Mouse (Mus musculus) limb, embryonic 10.5 days (tissue): Measurements from ENCODE around the gene Adcy2. TPM values are rescaled to one million over a fixed set of nuclear protein-coding genes. Genes with fewer than 3 reads are reported as not detected.

Experiments
- DNase-seq: peaks from one replicate; pipeline ENCODE4 v3.0.0-alpha.2; 2017; ENCODE audit warnings: low spot score
- H3K27ac ChIP-seq: fragments of 300-500 bp; sonication (generic); 2 replicates; pipeline ENCODE4 v1.5.1; 2016; ENCODE audit warnings: mild to moderate bottlenecking
- H3K27me3 ChIP-seq: fragments of 300-500 bp; sonication (generic); 2 replicates; pipeline ENCODE4 v1.6.1; 2016; ENCODE audit warnings: low read depth, mild to moderate bottlenecking; ENCODE audit not compliant: poor library complexity, severe bottlenecking
- H3K36me3 ChIP-seq: fragments of 300-500 bp; sonication (generic); 2 replicates; pipeline ENCODE4 v1.6.1; 2016; ENCODE audit warnings: mild to moderate bottlenecking, moderate library complexity
- H3K4me1 ChIP-seq: fragments of 300-500 bp; sonication (generic); 2 replicates; pipeline ENCODE4 v1.6.1; 2016
- H3K4me3 ChIP-seq: fragments of 300-500 bp; sonication (generic); 2 replicates; pipeline ENCODE4 v1.5.1; 2016; ENCODE audit warnings: mild to moderate bottlenecking, moderate library complexity
- H3K9me3 ChIP-seq: fragments of 300-500 bp; sonication (generic); replicated peaks from 2 replicates; pipeline ENCODE4 v1.6.1; 2016; ENCODE audit warnings: mild to moderate bottlenecking
- WGBS: fragments of 180-500 bp; shearing (Covaris S2); methylation state at CpG from one replicate; pipeline ENCODE4 v1.1.7; 2016; 5-methylcytosine and 5-hydroxymethylcytosine counted together
- polyA plus RNA-seq: library from polyadenylated mRNA; unstranded; fragments of >200 nt; fragmentation: Nextera tagmentation; extraction: Ambion mirVana; gene quantifications from 2 replicates; pipeline ENCODE4 v1.2.1, GENCODE M21; 2016

Adcy2 gene
- polyA plus RNA-seq, 1 experiment from 2014 or later, result 1.2 TPM

DNA sequence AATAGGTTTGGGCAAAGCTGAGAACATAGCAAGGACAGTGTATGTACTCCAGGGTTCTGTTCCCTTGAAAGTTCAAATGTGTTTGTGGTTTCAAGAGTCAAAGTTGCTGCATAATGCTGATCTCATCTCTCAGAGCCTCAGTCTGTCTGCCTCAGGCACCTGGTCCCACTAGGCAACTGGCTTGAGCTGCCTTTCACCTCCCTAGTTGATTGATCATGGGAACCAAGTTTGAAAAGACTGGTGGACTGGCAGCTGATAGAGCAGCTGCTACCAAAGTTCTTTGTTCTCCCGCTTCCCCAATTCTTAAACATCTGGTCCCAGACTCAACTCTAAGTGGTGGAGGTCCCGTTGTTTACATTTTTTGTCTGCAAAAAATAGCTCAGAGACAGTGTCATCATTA, 56.6 kb downstream of the Adcy2 start:
- Histone ChIP-seq H3K36me3 (no peaks in the 10 kb centered on the region), H3K9me3 (no peaks in the 10 kb centered on the region), H3K4me1 (no peaks in the 10 kb centered on the region), H3K27ac (no peak overlapping the region), H3K27me3 (no peaks in the 10 kb centered on the region), H3K4me3 (no peak overlapping the region)
- no peak for DNase-seq
- WGBS, result 59% methylated on average over 2 of the region's 2 CpGs

DNA sequence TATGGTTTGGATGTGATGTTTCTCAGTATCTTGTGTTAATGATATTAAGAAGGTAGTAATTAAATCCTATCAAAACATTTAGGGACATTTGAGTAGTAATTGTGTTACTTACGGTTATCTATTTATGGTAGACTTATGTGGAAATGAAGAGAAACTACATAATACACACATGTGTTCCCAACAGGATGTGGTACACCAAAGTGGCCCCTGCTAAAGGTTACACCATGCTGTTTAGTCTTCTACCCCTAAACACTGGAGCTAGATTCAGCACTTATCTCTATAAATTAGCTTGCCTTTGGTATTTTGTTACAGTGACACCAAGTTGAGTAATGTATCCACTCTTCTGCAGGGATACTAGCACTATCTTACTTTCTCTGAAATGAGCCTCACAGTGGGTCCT, 57.9 kb downstream of the Adcy2 start:
- no peak overlapping the region for H3K27ac ChIP-seq
- no peaks in the 10 kb centered on the region for H3K4me1 ChIP-seq
- 96% methylated on average over 1 of the region's 1 CpGs for WGBS
- no peak for DNase-seq
- H3K36me3 ChIP-seq, result no peaks in the 10 kb centered on the region
- no peak overlapping the region for H3K4me3 ChIP-seq
- H3K9me3 ChIP-seq, result no peaks in the 10 kb centered on the region
- H3K27me3 ChIP-seq, result no peaks in the 10 kb centered on the region

DNA sequence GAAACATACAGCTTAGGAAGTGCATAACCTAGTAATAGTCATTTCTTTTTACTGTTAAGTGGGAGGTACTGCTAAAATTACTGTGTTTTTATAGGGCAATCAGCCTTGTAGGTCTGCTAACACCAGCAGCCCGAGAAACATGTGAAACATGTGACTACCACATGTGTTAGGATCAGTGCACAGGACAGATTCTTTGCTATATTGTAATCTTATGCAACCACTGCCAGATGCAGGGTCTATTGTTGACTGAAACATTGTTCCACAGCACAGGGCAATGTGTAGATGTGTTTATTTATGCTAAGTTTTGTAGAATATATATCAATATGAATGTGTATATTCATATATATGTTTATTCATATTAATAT, 67.1 kb downstream of the Adcy2 start:
- no peak overlapping the region for H3K27ac ChIP-seq
- H3K4me3 ChIP-seq, result no peak overlapping the region
- no peaks in the 10 kb centered on the region for H3K27me3 ChIP-seq
- no peak for DNase-seq
- 50% methylated on average over 1 of the region's 1 CpGs for WGBS
- no peaks in the 10 kb centered on the region for H3K36me3 ChIP-seq
- H3K9me3 ChIP-seq, result no peaks in the 10 kb centered on the region
- peaks cover 14% of the 10 kb centered on the region; the same call in 1 of the 2 replicates for H3K4me1 ChIP-seq

DNA sequence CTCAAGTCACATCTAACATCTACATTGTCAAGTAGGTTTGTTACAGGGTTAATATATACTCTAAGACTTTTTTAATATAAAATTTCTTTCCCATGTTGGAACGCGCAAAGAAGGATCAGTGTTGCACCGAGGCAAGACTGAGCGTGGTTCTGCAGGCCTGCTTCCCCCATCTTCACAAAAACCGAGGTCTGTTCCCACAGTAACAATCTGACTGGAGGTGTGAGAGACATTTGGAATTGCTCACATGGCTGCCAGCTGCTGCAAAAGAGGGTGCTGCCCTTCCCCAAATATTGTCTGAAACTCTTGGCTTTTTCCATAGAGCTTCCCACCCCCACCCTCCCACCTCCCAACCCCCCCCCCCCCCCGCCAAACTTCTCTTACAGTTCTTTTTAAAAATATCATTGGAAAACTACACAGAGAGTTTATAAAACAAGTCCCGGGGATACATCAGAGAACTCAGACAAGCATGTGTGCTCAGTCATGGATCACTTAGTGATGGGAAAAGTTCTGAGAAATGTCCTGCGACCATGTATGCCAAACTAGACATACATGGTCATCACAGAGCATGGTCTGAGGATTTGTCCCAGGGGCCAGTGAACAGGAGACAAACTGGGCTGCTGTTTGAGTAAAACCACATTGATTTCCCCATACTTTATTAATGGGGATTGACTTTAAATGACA, 67.6 kb downstream of the Adcy2 start:
- 76% methylated on average over 8 of the region's 8 CpGs for WGBS
- H3K4me1 ChIP-seq, result peaks cover 14% of the 10 kb centered on the region; the same call in 1 of the 2 replicates
- H3K36me3 ChIP-seq, result no peaks in the 10 kb centered on the region
- no peaks in the 10 kb centered on the region for H3K9me3 ChIP-seq
- H3K27ac ChIP-seq, result peak overlapping the region; percentile 61; the same call in 1 of the 2 replicates
- no peak overlapping the region for H3K4me3 ChIP-seq
- DNase-seq, result peak; percentile 37
- H3K27me3 ChIP-seq, result no peaks in the 10 kb centered on the region

DNA sequence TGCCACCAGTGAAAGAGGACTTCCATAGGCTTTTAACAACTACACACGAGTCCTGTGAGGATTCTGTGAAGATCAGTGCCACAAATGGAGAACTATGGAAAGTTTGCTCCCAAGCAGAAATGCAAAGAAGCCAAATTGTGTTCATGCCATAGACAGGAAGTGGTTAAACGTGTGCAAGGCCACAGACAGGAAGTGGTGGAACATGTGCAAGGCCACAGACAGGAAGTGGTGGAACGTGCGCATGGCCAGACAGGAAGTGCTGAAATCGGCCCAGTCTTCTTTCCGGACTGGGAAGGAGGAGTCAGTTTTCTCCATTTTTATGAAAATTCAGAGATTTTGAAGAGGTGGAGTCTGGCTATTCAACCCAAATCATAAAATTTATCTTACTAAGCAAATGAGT, 70.9 kb downstream of the Adcy2 start:
- Histone ChIP-seq H3K4me1 (peaks cover 14% of the 10 kb centered on the region; the same call in 1 of the 2 replicates), H3K4me3 (no peak overlapping the region), H3K9me3 (no peaks in the 10 kb centered on the region), H3K27me3 (no peaks in the 10 kb centered on the region), H3K36me3 (no peaks in the 10 kb centered on the region), H3K27ac (no peak overlapping the region)
- WGBS, result 82% methylated on average over 6 of the region's 6 CpGs
- DNase-seq, result peak; percentile 36

DNA sequence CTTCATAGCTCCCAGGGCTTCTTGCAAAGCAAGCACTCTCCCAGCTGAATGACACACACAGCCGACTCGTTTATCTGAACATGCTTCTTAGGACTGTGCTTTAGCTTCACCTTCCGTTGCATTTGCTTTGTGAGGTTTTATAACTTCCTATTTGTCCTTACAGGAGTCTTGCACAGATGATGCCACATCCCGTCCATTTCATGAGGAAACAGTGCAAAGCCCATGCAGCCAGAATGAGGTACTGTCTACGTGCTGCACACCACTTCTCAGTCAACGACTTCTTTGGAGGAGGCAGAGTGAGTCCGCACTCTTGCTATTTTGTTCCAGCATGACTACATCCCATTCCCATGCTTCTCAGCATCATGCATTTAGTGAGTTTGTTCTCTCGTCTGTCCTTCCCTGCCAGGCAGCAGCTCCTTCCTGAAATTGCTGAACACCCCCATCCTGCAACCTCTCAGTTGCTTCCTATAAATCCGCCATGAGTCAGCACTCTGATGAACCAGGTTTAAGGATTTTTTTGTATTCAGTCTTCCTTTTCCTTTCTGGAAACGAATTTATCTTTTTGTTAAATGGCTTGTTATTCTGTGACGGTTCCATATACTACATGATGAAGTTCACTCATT, 85.6 kb downstream of the Adcy2 start:
- Histone ChIP-seq H3K4me3 (no peak overlapping the region), H3K9me3 (no peaks in the 10 kb centered on the region), H3K27me3 (no peaks in the 10 kb centered on the region), H3K36me3 (no peaks in the 10 kb centered on the region), H3K27ac (no peak overlapping the region), H3K4me1 (no peaks in the 10 kb centered on the region)
- 85% methylated on average over 11 of the region's 11 CpGs for WGBS
- no peak for DNase-seq

DNA sequence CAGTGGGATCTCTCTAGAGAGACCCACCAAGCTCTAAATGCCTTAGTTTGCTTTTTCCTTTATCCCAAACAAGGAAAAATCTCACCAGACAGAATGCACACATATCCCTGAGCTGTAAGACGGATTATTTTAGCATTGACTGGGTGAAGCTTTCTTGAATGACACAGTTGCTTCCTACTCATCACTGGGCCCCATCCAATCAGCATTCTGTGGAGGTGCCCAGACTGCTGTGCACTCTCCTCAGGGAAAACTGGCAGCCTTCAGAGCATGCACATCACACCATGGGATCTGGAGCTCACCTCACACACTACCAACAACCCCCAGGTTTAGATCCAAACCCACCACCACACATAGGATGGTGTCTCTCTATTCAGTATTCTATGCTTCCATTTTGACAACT, 92.7 kb downstream of the Adcy2 start:
- Histone ChIP-seq H3K27ac (no peak overlapping the region), H3K4me3 (no peak overlapping the region), H3K27me3 (no peaks in the 10 kb centered on the region), H3K36me3 (no peaks in the 10 kb centered on the region), H3K4me1 (no peaks in the 10 kb centered on the region), H3K9me3 (no peaks in the 10 kb centered on the region)
- WGBS, result 79% methylated on average over 1 of the region's 1 CpGs
- no peak for DNase-seq

DNA sequence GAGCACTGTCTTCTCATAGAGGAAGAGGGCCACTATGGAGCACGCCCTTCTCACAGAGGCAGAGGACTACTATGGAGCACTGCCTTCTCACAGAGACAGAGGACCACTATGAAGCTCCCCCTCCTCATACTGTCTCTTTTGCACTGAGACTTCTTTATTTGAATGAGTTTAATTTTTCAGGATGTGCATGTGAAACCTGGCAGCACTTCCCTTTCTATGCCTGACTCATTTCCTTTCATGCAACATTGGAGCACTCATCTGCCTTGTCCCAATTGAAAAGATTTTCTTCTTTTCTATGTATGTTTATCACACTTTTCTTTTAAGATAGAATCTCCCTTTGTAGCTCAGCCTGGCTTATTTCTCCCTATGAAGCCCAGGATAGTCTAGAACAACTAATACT, 96.6 kb downstream of the Adcy2 start:
- Histone ChIP-seq H3K27ac (no peak overlapping the region), H3K36me3 (no peaks in the 10 kb centered on the region), H3K27me3 (no peaks in the 10 kb centered on the region), H3K4me3 (no peak overlapping the region), H3K4me1 (no peaks in the 10 kb centered on the region), H3K9me3 (no peaks in the 10 kb centered on the region)
- no peak for DNase-seq
- WGBS, result 91% methylated on average over 1 of the region's 1 CpGs

DNA sequence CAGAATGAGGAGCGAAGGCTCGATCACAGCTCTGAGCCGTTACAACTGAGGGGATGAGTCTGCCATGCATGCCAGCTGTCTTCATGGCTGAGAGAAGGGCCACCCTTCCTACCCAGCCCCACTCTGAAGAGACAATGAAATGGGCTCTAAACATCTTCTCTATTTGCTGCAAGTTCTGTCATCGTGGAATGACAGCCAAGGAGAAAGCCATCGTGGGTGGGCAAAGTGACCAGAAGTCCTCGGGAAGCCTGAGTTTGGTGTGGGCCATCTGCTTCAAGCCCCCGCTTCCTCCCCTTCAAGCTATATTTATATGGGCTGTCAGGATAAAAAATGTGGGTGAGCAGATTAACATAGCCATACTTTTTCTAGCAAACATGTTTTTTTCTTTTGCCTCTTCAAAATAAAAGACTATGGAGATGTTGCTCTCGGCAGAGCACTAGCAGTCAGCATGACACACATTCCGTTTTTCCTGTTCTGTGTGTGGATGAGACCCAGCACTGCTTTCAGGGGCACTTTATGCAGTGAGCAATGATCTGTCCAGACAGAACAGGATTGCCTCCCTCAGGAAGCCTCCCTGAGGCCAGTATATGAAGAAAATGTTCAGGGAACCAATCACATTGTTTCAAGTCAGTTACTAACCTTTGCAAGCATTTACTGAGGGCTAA, 109.3 kb downstream of the Adcy2 start:
- Histone ChIP-seq H3K27ac (no peak overlapping the region), H3K9me3 (no peaks in the 10 kb centered on the region), H3K27me3 (no peaks in the 10 kb centered on the region), H3K4me3 (no peak overlapping the region), H3K36me3 (no peaks in the 10 kb centered on the region), H3K4me1 (no peaks in the 10 kb centered on the region)
- no peak for DNase-seq
- 93% methylated on average over 9 of the region's 9 CpGs for WGBS

DNA sequence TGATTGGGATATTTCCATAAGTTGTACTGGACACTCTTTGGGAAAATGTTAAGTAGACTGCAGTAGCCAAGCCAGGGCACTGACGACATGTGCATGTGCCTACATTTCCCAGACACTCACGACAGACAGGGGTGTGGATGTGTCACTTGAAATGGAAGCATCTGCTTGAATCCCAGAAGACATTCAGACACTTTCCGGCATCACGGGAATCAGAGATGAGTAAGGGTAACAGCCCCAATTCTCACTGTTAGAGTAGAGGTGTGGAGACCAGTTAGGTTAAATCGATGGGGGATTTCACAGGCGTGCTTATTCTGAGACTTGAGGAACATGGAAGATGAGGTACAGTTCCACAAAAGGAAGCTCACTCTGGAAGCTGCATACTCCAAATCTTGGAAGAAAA, 130.6 kb downstream of the Adcy2 start:
- Histone ChIP-seq H3K36me3 (no peaks in the 10 kb centered on the region), H3K27ac (no peak overlapping the region), H3K4me3 (no peak overlapping the region), H3K4me1 (no peaks in the 10 kb centered on the region), H3K9me3 (no peaks in the 10 kb centered on the region), H3K27me3 (no peaks in the 10 kb centered on the region)
- DNase-seq, result no peak
- 92% methylated on average over 6 of the region's 6 CpGs for WGBS

DNA sequence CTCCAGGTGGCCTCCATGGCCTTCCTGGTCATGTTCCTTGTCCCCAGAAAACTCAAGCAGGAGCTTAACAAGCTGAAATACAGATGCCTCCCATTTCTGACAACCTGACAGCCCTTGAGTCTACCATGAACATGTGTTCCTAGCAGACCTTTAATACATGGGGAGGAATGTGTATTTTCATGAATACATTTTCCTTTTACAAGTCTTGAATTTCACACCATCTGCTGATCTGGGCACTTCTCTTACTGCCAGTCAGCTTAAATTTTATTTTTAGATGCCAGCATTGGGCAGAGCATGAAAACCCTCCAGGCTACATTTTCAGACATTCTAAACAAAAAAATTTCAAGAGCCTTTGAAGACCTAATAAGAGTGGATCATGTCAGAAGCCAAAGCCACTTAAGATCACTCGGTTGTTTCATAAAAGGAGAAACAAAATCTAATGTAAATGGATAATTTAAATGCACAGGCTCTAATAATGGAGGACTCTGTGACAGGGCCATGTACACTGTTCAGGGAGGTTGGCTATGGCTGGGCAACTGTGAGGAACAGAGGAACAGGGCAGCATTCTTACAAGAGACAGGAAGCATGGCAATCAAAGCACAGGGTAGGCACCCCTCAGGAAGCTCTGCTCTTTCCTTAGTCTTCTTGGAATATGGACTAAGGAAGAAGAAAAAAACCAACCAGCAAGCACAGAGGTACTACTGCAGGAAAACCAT, 131.2 kb downstream of the Adcy2 start:
- DNase-seq, result no peak
- Histone ChIP-seq H3K27ac (no peak overlapping the region), H3K4me1 (no peaks in the 10 kb centered on the region), H3K36me3 (no peaks in the 10 kb centered on the region), H3K4me3 (no peak overlapping the region), H3K27me3 (no peaks in the 10 kb centered on the region), H3K9me3 (no peaks in the 10 kb centered on the region)
- WGBS, result 88% methylated on average over 1 of the region's 1 CpGs

DNA sequence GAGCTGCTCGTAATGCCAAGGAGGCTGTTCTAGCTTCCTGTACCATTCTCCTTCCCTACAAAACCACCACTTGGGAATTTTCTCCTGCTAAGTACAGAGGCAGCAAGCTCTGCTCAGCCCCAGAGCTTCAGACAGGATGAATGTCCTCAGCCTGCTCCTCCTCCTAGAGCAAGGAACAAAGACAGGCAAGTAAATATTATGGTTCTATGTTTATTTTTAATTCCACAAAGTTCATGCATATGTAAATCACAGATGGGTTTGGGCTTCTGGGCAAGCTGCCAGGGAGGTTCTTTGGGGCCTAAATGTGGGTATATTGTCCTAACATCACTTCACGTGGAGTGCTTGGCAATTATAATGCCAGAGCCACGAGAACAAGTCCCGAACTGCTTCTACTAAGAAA, 139.3 kb downstream of the Adcy2 start:
- WGBS, result 90% methylated on average over 4 of the region's 4 CpGs
- DNase-seq, result no peak
- no peaks in the 10 kb centered on the region for H3K4me1 ChIP-seq
- H3K4me3 ChIP-seq, result no peak overlapping the region
- no peak overlapping the region for H3K27ac ChIP-seq
- no peaks in the 10 kb centered on the region for H3K36me3 ChIP-seq
- no peaks in the 10 kb centered on the region for H3K9me3 ChIP-seq
- no peaks in the 10 kb centered on the region for H3K27me3 ChIP-seq

DNA sequence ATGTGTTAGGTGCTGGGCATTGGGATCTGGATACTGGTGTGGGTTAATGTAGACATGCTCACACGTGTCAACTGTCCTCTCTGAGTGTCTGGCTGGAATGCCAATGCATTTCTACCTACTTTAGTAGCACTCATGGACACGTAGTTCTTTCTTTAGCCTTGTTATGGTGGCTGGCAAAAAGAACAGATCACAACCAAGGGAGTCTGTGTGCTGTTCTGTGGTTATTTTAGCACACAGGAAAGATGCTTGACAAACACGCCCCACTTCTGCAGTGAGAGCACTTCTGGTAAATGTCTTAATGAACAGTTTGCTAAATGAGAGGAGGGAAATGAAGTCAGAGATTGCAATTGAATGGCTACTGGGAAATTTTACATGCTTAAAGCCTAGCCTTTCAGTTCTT, 151.1 kb downstream of the Adcy2 start:
- Histone ChIP-seq H3K4me3 (no peak overlapping the region), H3K4me1 (no peaks in the 10 kb centered on the region), H3K36me3 (no peaks in the 10 kb centered on the region), H3K9me3 (no peaks in the 10 kb centered on the region), H3K27ac (no peak overlapping the region), H3K27me3 (no peaks in the 10 kb centered on the region)
- 77% methylated on average over 3 of the region's 3 CpGs for WGBS
- no peak for DNase-seq
